Mouse (Mus musculus) cerebellum, adult (tissue): Measurements from ENCODE around the gene Hmx2.
A peak's percentile ranks its signal among the peaks of the same experiment; 100 is the strongest.

Experiments used
- ATAC-seq: cut with Nextera tagmentation; 2 replicates; pipeline ENCODE4 v1.9.2; 2017; ENCODE audit warnings: mild to moderate bottlenecking, moderate library complexity, mixed read lengths; ENCODE audit not compliant: insufficient number of reproducible peaks, low FRiP score, low TSS enrichment

Hmx2 gene

GRCm38 (mm10) chr7:131556116-131556515, 7.5 kb downstream of the Hmx2 start:
- no peak for ATAC-seq

GRCm38 (mm10) chr7:131556541-131557271, 8.1 kb downstream of the Hmx2 start:
- no peak for ATAC-seq

- ATAC-seq: no peak
These were observed 9.2 kb downstream of the Hmx2 start for GRCm38 (mm10) chr7:131557751-131558150.

- ATAC-seq: peak; percentile 96
These were observed 11.6 kb downstream of the Hmx2 start, which contains the start of gene Bub3 for GRCm38 (mm10) chr7:131559986-131560696. Gene Bub3, plus strand, starts transcription at chr7:131560222.

GRCm38 (mm10) chr7:131560697-131561042, 12.1 kb downstream of the Hmx2 start:
- ATAC-seq: no peak

- no peak for ATAC-seq
These were observed 26.7 kb downstream of the Hmx2 start for GRCm38 (mm10) chr7:131575246-131575645.

GRCm38 (mm10) chr7:131582178-131582577, 33.6 kb downstream of the Hmx2 start:
- no peak for ATAC-seq

GRCm38 (mm10) chr7:131585551-131585950, 37.0 kb downstream of the Hmx2 start:
- ATAC-seq: no peak

GRCm38 (mm10) chr7:131597779-131598482, 49.4 kb downstream of the Hmx2 start:
- no peak for ATAC-seq

GRCm38 (mm10) chr7:131598483-131598824, 49.9 kb downstream of the Hmx2 start:
- no peak for ATAC-seq

GRCm38 (mm10) chr7:131602106-131602505, 53.5 kb downstream of the Hmx2 start:
- ATAC-seq: no peak

- ATAC-seq: no peak
These were observed 54.6 kb downstream of the Hmx2 start for GRCm38 (mm10) chr7:131603186-131603585.

GRCm38 (mm10) chr7:131604946-131605345, 56.4 kb downstream of the Hmx2 start:
- ATAC-seq: no peak

- no peak for ATAC-seq
These were observed 56.9 kb downstream of the Hmx2 start for GRCm38 (mm10) chr7:131605481-131605880.
